Mouse (Mus musculus) naive thymus-derived CD4-positive, alpha-beta T cell, adult 2 months (primary cell): ENCODE results near the gene Smyd2.

Source experiments
- DNase-seq: peaks from one replicate; pipeline ENCODE4 v3.0.0-alpha.2; 2011; ENCODE audit warnings: low read depth

The Smyd2 gene

GRCm38 (mm10) chr1:189921818-189922592, at the start of gene Smyd2:
TSS of gene Smyd2 (minus strand) at chr1:189922363.
- peak; percentile 78 for DNase-seq

DNA sequence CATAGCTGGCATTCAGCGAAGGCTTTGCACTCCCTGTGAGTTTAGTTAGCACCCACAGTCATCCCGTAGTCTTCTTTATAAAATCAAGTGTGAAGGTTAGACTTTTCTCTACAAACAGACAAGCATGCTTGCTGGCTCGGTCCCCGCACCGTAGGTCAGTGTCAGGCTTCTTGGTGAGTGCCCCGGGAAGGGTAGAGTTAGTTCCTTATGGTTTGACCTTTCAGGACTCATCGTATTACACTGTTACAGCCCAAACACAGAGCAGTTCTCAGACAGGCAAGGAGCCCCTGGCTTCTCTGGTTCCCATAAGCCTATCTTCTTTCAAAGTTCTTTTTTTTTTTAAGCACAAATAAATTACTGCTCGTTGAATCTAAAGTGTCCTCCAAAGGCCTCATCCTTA, 48.2 kb upstream of the Smyd2 start:
- no peak for DNase-seq

DNA sequence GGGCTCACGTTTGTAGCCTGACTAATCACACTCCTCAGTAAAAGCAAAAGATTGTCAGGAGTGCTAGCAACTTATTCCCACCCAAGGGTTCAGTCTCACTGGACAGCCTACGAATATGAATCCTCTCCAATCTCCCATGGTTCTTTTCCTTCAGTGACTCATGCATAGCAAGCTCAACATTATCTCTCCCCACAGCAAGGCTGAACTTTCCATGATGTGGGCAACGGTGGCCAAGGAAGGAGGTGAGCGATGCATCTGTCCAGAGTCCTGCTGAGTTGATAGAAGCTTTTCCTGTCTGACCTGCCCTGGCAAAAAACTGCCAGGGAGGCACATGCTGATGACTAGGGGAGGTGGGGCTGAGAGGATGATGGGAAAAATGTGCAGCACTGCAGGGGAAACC, 45.9 kb upstream of the Smyd2 start:
- DNase-seq, result no peak

DNA sequence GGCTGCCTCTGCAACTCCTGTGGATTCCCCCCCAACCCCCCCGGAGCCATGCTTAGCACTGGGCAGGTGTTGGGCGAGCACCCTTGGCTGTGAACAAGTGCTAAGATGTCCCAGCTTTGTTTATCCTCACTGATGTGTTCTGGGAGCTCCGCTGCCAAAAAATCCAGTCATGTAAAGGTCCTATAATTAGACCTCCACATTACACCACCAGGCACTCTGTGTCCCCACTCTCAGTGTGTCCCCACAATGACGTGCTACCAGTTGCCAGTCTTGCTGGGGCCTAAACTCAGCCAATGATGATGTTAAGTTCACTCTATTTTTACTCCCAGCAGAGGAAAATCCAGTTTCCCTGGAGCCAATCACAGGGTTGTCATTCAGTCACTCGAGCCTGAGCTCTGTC, 38.3 kb upstream of the Smyd2 start:
- no peak for DNase-seq

GRCm38 (mm10) chr1:189959802-189960201, 37.6 kb upstream of the Smyd2 start:
- DNase-seq, result no peak

GRCm38 (mm10) chr1:189951861-189952260, 29.7 kb upstream of the Smyd2 start:
- no peak for DNase-seq

DNA sequence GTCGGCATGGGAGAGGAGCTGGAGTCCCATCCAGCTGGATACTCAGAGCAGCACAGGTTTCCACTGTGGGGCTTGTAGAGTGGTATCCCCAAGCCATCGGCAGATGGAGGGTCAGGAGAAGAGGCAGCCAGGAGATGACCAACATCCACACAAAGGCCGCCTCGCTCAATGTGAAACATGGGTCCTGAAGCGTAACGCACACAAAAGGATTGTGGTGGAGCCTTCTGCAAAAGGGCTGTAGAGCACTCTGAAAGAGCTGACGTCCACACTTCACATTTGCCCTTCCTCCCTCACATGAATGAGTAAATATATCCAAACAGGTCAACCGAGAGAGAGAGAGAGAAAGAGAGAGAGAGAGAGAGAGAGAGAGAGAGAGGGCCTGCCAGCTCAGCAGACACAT, 25.2 kb upstream of the Smyd2 start:
- DNase-seq, result no peak

GRCm38 (mm10) chr1:189946126-189946525, 24.0 kb upstream of the Smyd2 start:
- no peak for DNase-seq

GRCm38 (mm10) chr1:189941786-189942185, 19.6 kb upstream of the Smyd2 start:
- no peak for DNase-seq

- peak; percentile 44 for DNase-seq
These were observed 14.4 kb upstream of the Smyd2 start for GRCm38 (mm10) chr1:189936436-189937105.

DNA sequence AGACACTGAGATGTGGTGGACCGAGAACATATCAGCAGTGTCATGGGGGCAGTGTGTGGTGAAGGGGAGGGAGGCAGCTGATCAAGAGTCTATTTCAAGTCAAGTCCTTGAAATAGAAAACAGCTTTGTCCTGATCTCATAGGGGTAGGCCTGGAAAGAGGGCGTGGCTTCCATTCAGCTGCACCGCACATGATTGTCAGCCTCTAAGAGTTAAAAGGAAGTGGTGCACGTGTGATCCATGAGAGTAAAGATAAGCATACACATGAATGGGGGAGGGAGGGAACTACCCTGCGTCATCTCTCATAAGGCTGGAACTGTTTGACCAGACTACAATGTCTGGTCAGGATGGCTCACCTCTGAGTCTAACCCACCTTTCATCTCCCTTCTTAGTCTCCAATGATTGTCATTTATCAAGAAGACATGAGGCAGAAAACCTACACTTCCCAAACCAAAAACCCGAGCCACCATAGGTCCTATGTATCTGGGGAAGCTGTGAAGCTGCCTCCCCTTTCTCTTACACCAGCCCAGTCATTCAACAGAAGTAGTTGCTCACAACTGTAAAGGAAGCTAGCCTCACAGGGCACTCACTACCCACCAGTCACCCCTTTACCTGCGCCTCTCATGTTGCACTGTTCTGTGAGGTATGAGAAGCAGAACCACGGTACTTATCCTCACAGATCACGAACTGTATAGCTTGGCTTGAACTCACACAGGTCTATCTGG, 11.5 kb upstream of the Smyd2 start:
- DNase-seq, result peak; percentile 41

DNA sequence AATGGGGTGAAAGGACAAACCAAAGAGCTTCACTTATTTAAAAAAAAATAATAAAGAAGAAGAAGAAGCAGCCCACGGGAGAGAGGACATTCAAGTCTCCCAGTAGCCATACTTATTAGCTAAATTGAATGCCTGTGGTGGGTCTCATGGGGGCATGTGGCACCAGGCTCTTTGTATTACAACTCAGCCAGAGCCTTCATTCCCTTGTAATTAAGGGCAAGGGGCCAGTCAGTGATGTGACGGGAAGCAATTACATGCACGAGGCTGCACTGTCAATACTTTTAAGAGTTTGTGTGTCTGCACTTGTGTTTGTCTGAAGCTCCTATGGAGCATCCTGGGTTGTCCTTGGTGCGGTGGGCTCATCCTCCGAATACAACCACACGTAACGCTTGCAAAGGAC, 10.8 kb upstream of the Smyd2 start:
- DNase-seq, result no peak

DNA sequence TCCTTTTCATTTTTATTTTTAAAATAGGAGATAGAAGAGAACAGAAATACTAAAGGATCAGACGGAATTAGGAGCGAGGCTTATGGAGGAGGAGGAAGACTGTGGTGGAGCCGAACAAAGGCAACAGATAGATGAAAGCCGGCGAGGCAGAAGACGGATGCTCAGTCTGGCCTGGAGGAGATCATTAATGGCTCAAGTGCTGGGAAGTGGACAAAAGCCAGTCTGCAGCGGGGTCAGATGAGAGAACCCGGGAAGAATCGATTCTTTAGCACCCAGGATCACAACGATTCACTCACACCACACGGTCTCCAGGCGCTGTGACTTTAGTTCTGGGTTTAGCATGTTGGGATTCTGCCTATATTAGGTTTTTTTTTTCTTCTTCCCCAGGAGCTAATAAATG, 10.0 kb upstream of the Smyd2 start:
- DNase-seq, result no peak

GRCm38 (mm10) chr1:189929896-189930295, 7.7 kb upstream of the Smyd2 start:
- DNase-seq, result no peak

GRCm38 (mm10) chr1:189927644-189928043, 5.5 kb upstream of the Smyd2 start:
- peak; percentile 68 for DNase-seq

GRCm38 (mm10) chr1:189926279-189926678, 4.1 kb upstream of the Smyd2 start:
- DNase-seq, result no peak

DNA sequence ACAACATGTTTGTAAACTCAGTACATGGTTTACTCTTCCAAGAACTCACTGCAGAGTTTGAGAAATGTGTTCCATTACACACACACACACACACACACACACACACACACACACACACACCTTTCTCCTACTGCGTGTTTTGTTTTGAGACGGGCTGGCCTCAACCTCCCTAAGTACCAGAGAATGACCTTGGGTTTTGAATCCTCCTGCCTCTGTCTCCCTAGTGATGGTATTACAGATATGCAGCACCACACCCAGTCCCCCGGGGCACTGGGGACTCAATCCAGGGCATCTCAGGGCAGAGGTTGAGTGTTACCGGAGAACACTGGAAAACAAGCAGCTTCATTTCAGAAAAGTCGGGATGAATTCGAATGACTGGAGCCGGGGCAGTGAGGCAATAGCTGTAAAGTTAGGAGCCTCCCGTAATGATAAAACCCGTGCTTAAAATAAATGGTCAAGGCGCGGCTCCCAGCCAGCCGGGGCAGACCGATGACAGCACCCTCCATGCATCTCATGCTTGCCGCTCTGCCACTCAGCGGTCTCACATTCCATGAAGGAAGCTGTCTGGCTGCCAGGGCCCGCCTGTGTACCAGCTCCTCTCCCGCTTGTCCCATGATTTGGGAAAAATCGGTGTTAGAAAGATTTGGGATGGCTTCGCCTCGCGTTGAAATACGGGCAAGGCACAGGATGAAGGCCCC, 1.9 kb upstream of the Smyd2 start:
- DNase-seq, result no peak

DNA sequence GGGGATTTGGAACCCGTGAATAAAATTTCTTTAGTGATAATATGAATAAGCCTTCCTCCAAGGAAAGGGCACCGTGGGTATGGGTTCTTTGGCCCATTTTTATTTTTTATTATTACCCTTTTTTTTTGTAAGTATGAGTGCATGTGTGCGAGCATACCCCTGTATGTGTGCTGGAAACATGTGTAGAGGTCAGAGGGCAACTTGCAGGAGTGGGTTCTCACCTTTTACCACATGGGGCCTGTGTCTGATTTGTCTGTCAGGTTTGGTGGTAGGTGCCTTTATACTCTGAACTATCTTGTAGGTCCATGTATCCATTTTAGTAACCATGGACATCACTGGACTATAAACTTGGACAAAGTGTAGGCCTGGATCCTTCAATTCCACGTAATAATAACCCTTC, 994 bp upstream of the Smyd2 start:
- no peak for DNase-seq

DNA sequence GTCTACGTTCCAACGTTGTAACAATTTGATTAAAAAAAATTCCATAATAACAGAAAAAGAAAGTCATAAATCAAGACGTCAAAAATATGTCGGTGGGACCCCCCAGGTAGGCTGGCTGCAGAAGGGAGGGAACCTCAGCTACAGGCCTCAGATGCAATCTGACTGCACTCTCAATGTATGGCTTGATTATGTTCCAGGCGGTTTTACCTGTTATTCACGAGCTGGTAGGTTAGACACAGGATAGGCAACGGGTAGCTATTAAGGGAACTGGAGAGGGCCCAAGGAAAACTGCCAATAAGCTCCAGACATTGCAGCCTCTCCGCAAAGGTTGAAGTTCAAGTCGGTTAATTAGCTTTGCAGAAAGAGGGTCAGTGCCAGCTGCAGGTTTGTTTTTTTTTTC, 558 bp upstream of the Smyd2 start:
- DNase-seq, result no peak

DNA sequence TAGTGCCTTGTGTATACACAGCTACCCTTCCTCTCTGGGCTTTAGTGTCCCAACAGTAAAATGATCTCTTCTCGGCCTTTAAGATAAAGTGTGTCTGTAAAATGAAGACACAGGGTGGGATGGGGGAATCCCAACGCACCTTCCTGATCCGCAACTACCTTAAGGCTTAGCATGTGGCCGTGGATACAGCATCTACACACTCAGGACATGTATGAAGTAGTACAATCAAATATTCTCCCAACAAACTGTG, 670 bp downstream of the Smyd2 start:
- no peak for DNase-seq

GRCm38 (mm10) chr1:189920701-189921567, 1.2 kb downstream of the Smyd2 start:
- DNase-seq, result no peak

DNA sequence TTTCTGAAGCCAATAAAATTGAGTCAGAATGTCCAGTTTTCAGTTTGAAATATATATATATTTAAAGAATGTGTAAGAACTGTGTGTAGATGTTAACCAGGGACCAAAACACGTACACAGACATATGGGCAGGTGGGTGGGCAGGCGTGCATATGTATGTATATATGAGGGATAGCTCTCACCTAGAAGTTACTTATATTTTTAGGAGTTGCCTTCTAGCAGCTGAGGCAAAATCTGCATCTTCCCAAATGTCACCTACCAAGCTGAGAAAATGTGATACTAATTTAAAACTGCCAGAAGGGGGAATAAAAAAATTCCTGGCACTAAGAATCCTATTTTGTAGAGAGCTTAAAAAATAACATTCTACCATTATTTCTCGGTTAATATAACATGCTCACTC, 2.4 kb downstream of the Smyd2 start:
- DNase-seq, result no peak
